Mouse (Mus musculus) megakaryocyte, embryonic 14.5 days (primary cell): ENCODE measurements around the gene Cox7b2.

Experiments used
- FLI1 ChIP-seq: IDR thresholded peaks from 2 replicates; pipeline ENCODE4 v1.6.1; 2012; ENCODE audit warnings: low read length, inconsistent platforms, mixed read lengths
- GATA1 ChIP-seq: IDR thresholded peaks from 3 replicates; pipeline ENCODE4 v1.6.1; 2012; ENCODE audit warnings: mixed read lengths, low read length, inconsistent platforms, borderline replicate concordance

- no peak for TF ChIP-seq GATA1
- TF ChIP-seq FLI1, result no peak
Measured at GRCm38 (mm10) chr5:71595321-71595720, 47.3 kb upstream of the Cox7b2 start.
